Mouse (Mus musculus): ENCODE results near the gene Scamp4.
"Not testable (repeated sequence)": the region's sequence is repeated elsewhere in the genome, so short reads cannot be mapped to it uniquely, and the experiment has no call there.

Scamp4 gene

DNA sequence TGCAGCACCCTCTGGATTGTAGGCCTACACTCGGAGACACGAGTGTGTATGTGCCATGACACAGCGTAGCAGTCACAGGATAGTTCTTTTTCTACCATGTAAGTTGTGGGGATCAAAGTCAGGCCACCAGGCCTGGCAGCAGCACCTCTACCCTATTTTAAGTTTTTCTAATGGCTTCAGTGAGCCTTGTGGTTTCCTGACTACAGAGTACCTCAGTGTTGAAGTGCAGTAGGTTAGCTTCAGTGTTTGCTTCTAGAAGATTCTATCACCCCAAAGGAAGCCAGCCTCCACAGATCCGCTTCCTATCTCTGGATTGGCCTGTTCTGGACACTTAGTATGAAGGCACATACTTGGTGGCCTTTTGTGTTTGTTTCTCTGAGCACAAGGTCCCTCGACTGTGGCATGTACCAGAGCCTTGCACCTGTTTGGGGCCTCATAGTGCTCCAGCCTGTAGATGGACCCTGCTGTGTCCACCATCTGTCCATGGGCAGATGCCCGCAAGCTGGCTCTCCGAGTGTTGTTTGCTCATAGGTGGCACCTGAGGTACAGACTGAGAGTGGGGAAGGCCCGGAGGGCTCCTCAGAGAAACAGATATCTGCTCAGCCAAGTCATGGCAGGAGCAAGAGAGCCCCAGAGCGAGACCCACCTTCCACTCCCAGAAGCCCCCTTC is 7.6 kb downstream of the Scamp4 start:
- DNase-seq (ENCODE audit: low spot score): no peak

- peak; percentile 40 for DNase-seq (ENCODE audit: low spot score)
These were observed 8.4 kb downstream of the Scamp4 start for GRCm38 (mm10) chr10:80611024-80611423.

DNA sequence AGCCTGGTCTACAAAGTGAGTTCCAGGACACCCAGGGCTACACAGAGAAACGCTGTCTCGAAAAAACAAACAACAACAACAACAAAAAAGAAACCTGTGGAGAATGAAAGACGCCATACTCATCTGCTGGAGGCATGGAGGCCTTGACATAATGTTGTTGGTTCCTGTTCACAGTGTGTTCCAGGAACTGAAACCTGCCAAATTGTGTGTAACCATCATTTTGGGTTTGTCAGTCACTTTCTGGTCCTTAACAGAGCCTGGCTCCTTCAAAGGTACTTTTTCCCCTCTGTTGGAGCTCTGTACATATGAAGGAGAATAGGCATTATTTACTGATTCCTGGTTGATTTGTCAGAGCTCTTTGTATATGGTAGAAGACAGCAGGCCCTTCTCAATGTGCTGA is 9.2 kb downstream of the Scamp4 start:
- no peak for DNase-seq (ENCODE audit: low spot score)

DNA sequence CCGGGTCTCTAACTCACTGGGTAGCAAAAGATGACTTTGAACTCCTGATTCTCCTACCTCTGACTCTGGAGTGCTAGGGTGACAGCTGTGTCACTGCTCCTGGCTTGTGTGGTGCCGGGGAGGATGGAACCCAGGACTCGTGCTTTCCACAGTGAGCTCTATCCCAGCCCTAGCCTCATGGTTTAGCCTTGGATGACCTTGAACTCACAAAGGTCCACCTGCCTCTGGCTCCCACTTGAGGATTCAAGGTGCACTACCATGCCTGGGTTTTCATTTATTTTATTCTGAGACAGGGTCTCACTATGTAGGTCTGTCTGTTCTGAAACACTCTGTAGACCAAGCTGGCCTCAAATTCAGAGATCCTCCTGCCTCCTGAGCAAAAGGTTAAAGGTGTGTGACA is 11.1 kb downstream of the Scamp4 start:
- DNase-seq (ENCODE audit: low spot score): no peak

DNA sequence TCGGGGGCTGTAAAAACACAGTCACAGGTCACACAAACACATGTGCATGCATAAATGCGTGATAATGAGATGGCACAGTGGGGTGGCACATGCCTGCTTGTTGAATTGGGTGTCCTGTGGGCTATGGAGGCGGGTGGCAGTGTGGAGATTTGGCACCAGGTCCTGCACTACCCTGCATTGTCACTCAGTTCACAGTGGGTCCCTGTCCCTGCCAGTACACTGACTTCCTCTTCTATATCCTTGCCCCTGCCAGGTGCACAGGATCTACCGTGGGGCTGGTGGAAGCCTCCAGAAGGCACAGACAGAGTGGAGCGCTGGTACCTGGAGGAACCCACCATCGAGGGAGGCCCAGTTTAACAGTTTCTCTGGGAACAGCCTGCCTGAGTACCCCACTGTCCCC is 11.7 kb downstream of the Scamp4 start:
- no peak for DNase-seq (ENCODE audit: low spot score)

DNA sequence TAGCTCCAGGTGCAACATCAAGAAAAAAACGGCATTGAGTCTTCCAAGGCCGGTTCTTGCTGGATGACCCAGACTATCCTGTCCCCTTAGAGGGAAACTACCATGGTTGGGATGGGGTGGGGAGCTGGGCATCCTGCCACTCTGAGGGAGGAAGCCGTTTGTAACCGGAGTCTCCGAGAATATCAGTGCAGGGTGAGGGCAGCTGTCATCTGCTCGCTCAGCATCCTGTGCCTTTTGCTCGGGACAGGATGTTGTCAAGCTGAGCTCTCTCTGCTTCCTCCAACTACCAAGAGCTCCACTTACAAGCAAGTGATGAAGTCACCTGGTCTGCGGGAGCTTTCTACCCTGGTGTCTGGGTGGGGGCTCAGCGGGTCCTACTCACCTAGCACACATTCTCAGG is 15.5 kb downstream of the Scamp4 start:
- DNase-seq (ENCODE audit: low spot score): no peak

DNA sequence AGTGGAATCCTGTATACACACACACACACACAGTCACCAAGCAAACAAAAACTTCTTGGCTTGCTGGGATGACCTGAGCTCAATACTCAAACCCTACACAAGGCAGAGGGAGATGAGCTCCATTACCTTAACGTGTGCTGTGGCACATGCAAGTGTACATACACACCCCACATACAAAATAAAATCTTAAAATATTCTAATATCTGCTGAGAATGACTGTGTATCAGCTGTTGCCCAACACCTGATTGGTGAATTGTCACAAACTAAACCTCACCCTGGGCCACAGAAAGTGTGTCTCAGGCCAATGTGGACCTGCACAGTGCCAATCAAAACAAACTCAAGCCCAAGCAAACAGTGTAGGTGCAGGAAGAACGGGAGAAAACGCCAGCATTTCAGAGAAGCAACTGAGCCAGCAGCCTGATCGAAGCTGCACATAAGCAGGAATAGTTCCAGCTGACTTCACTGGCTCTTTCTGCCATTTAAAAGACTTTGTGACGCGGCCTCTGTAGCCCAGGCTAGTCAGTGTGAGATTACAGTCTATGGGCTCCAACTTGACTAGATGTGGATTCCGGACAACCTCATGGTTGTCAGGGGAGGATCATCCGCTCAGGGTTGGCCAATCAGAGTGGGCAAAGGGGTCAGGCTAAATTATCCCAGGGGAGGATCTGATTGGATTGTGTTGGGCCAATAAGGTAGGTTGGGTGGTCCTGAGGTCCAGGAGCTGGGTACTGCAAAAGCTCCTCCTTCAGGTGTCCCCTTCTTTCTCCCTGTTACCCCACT is 17.0 kb downstream of the Scamp4 start:
- DNase-seq (ENCODE audit: low spot score): no peak

DNA sequence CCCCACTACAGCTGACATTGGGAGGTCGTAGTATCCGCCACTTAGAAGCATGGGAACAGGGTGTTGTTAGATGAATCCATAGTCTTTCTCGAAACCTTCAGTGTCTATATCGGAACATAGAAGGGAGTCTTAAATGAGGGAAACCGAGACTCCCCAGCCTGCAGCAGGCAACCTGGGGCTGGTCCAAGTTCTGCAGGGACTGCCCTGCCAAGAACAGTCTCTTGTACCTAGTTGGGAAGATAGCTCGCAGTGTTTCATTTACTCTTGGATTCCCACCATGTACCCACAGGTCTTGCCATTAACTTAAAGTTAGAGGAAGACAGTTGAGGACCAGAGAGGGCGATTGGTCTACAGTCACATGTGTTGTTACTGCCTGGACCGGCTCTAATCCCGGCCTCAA is 17.7 kb downstream of the Scamp4 start:
- no peak for DNase-seq (ENCODE audit: low spot score)

DNA sequence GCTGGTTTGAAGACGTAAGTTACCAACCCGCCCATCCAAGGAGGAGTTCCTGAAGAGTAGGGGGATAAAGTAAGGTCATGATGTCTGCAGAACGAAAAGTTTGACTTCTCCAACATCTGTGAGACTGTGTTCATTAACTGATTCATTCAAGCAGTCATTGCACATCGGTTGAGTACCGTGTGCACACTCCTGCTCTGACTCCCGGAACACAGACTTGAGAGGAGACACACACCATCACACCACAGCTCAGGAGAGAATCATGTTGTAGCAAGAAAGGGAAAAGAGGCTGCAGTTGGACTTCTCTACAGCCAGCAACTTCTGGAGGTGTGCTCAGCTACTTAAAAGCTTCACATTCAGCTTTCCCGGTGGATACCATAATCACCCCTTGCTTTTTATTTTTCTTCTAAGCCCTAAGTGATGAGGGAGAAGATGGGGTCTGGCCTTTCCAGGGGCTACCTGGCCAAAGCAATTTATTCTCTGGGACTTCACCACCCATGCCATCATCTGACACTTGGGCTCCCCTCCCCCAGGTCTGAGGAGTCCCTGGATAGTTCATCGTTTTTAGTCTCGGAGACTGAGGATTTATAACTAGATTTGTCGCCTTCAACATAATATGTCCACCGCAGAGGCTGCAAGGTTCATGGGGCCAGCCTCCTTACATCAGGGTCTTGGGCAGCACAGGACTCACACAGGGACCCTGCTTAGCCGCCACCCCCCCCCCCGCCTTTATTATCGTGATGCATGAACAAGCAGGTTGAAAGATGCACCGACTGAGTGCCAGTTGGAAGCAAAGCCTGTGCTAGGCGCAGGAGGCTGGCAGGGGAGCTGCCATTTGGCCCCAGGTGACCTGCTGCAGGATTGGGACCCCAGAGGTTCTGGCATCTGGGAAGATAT is 18.4 kb downstream of the Scamp4 start:
- DNase-seq (ENCODE audit: low spot score): no peak

- DNase-seq (ENCODE audit: low spot score): no peak
These were observed 18.9 kb downstream of the Scamp4 start for GRCm38 (mm10) chr10:80621690-80621939.

- peak; percentile 98 for DNase-seq (ENCODE audit: low spot score)
These were observed 19.4 kb downstream of the Scamp4 start for GRCm38 (mm10) chr10:80621940-80622660.

DNA sequence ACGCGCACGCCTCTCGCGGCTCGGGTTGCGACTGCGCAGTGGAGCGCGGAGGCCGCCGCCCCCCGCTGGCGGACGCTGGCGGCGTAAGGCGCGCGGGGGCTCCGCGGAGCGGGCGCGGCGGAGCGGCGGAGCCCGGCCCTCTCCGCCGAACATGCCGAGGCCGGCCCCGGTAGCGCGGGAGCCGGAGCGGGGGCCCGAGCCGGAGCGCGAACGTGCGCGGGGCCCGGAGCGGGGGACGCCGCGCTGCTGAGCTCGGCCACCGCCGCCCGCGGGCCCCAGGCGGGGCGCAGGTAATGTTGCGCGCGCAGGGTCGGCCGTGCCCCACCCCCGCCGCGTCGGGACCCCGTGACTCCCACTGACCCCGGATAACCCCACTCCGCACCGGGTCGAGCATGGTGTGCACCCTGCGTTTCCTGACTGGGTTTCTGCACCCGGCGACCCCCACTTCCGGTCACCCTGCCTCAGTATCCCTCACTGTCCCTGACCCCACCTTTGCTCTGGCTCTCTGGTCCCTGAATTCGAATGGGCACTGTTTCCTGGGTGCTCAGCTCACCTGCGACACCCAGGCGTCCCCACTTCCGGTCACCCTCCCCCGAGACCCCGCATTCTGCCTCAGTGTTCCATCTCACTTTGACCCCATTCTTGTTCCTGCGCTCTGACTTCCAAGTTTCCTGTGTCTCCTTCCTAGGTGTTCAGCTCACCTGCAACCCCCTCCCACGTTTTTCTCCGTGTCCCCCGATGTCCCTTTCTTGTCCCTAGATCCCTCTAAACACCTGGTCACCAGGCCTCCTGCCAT is 20.2 kb downstream of the Scamp4 start, which contains the start of gene Csnk1g2:
Gene Csnk1g2, plus strand, starts transcription at position 178 of the 796 bp plus-strand sequence.
- DNase-seq (ENCODE audit: low spot score): no peak

- DNase-seq (ENCODE audit: low spot score): peak; percentile 51
These were observed 21.0 kb downstream of the Scamp4 start for GRCm38 (mm10) chr10:80623457-80624191.

GRCm38 (mm10) chr10:80625764-80626163 is 23.1 kb downstream of the Scamp4 start:
- no peak for DNase-seq (ENCODE audit: low spot score)

DNA sequence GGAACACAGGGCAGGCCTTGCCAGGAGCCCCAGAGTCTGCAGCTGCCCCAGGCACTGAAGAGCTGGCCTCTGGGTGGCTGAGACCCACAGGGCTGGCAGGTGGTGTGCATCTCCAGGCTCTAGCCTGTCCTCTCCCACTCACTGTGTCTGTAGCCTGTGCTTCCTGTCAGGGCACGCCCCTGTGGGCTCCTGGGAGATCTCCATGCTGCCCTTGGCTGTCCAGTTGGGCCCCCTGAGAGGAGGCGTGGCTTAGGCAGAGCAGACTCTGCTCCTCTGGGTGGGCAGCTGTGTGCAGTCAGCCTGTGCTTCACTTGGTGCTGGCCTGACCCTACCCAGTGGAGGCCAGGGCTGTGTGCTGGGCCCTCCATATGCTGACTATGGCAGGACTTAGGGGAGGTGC is 25.0 kb downstream of the Scamp4 start:
- DNase-seq (ENCODE audit: low spot score): no peak

DNA sequence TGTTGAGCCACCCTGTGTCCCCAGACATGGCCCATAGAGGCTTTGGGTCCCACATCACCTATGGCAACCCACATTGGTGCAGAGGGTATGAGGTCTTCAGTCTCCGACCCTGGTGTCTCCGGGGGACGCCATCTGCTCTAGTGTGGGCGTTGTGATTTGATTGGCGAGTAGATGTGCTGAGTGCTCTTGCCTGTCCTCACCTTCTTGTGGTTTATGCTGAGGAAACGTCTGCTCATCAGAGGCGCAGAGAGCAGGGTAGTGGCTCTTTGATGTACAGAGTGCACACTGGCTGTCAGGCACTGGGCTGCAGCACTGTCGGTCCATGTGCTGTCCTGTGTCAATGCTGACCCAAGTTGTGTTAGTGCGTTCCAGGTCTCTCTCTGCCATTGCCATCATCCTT is 26.3 kb downstream of the Scamp4 start:
- DNase-seq (ENCODE audit: low spot score): no peak

DNA sequence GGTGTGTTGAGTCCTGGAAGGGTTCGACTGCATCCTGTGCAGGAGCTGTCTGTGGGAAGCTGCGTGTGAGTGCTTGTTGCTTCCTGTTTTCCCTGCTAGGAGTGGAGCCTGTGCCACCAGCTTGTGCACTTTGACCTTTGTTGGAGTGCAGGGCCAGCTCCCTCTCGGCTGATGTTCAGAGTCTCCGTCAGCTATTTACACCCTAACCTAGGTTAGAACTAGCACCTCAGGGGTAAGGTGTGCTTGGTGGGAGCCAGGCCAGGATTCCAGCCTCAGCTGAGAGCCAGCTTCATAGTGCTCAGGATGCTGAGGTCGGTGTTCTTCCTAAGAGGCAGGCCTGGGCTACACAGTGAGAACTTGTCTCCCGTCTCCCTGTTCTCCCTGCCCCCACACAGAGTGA is 32.7 kb downstream of the Scamp4 start:
- DNase-seq (ENCODE audit: low spot score): no peak

DNA sequence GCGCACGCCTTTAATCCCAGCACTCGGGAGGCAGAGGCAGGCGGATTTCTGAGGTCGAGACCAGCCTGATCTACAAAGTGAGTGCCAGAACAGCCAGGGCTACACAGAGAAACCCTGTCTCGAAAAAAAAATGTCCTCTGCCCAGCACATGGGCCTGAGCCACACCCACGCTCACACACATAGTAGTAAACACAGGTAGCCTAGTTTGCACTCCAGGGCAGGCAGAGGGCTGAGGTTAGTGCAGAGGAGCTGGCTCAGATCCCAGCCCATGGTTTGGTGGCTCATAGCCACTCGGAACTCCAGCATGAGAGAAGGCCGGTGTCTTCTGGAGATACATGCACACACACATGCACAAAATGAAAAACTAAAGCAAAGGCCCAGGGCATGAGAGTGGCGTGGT is 44.3 kb downstream of the Scamp4 start:
- no peak for DNase-seq (ENCODE audit: low spot score)

- not testable (repeated sequence) for DNase-seq (ENCODE audit: low spot score)
These were observed 47.2 kb downstream of the Scamp4 start for GRCm38 (mm10) chr10:80649910-80650309.

- DNase-seq (ENCODE audit: low spot score): no peak
These were observed 47.7 kb downstream of the Scamp4 start for GRCm38 (mm10) chr10:80650392-80650791.
